Mouse (Mus musculus): ENCODE results near the gene Sipa1l2.

The Sipa1l2 gene

DNA sequence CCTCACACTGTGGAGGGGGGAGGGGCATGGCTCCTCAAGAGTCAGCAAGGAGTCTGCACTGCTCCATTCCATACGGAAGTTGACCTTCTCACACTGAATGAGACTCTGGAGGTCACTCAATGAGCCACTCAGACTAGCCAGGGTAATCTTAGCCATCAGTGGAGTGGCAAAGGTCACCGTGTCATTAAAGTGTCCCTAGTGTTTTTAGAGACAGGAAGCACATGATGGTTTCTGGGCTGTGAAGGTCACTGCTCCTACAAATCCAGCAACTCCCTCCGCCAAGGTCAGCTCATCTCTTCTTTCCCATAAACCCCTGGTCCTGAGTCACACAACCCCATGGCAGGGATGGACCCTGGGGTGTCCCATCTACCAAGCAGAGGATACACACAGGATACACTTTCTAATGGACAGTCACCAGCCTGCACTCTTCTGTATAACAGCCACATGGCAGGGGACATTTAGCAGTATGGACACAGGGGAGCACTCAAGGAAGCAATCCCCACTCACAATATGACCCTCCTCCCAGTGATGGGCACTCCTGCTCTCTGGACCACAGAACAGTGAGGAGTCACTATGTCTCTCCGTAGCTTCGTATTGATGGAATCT is 87.0 kb downstream of the Sipa1l2 start:
- DNase-seq (ENCODE audit: low read depth in 2 of 2, low spot score in 2 of 2): no peak

DNA sequence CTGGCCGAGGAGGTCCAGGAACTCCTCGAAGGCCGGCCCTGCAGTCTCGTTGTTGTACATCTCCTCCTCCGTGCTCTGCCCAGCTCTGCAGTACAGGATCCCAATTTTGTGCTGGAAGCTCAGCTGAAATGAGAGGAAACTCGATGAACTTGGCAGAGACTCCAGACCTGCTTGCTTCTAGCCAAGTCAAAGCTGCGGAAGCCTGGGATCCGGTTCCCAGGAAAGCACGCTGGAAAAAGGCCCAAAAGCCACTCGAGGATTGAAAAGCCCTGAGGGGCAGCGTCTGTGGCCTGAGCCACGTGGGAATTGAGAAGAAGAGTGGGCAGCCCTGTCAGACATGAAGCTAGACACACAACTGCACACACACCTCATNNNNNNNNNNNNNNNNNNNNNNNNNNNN is 94.7 kb downstream of the Sipa1l2 start:
- DNase-seq (ENCODE audit: low read depth in 2 of 2, low spot score in 2 of 2): no peak

GRCm38 (mm10) chr8:125471374-125471773 is 98.2 kb downstream of the Sipa1l2 start:
- no peak for DNase-seq (ENCODE audit: low read depth in 2 of 2, low spot score in 2 of 2)

GRCm38 (mm10) chr8:125465156-125465821 is 104.3 kb downstream of the Sipa1l2 start:
- no peak for DNase-seq (ENCODE audit: low read depth in 2 of 2, low spot score in 2 of 2)

- DNase-seq (ENCODE audit: low read depth in 2 of 2, low spot score in 2 of 2): no peak
These were observed 106.7 kb downstream of the Sipa1l2 start for GRCm38 (mm10) chr8:125462901-125463300.

DNA sequence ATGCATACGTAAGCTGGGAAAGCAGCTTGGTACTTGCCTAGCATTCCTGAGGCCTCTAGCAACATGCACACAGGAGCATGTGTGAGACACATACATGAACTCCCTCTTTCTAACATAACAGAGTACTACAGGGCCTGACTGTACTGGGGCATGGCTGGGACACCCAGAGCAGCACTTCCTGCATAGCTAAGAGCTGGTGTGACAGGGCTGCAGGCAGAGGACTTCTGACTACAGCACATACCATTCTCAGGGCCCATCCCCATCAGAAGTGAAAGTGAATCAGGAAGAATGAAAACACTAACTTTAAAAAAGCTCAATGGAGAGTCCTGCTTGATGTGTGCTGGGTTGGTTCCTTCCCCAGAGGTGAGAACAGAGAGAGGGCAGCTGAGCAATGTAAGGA is 108.1 kb downstream of the Sipa1l2 start:
- DNase-seq (ENCODE audit: low read depth in 2 of 2, low spot score in 2 of 2): peak; percentile 7 to 28

- no peak for DNase-seq (ENCODE audit: low read depth in 2 of 2, low spot score in 2 of 2)
These were observed 109.0 kb downstream of the Sipa1l2 start for GRCm38 (mm10) chr8:125460602-125461001.

DNA sequence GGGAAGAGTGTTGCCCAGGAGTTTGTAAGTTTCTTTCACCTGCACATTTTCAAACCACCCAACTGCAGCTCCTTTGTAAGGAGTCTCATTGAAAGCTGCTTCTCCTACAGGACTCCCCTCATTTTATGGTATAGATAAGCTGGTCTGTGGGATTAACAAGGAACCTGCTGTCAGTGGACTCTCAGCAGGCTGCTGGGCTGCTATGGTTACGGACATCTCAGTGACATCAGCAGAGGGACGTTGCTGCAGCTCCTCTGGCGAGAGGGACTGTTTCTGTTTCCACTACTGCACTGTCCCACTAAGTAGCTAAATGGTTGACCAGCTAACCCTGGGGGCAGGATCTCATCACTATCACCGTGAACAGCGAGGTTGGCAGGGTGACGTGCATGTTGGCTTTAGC is 120.6 kb downstream of the Sipa1l2 start:
- no peak for DNase-seq (ENCODE audit: low read depth in 2 of 2, low spot score in 2 of 2)

GRCm38 (mm10) chr8:125447543-125447942 is 122.1 kb downstream of the Sipa1l2 start:
- DNase-seq (ENCODE audit: low read depth in 2 of 2, low spot score in 2 of 2): no peak

GRCm38 (mm10) chr8:125446236-125446635 is 123.4 kb downstream of the Sipa1l2 start:
- no peak for DNase-seq (ENCODE audit: low read depth in 2 of 2, low spot score in 2 of 2)

DNA sequence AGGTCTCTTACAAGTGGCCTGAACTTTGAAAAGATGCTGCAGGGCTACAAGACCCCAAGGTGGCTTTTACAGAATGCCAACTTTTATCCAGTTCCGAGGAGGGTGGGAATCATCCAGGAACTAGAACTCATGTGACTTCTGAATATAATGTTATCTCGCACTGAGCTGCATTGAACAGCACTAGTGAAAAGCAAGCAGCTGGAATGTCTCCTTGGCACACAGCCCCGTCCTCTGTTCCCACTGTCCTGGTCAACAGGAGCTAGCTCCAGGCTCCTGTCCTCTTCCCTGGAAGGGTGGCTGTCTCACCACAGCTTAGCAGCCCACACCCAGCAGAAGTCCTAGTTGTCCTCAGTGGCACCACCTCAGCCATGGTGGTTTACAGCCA is 124.4 kb downstream of the Sipa1l2 start:
- DNase-seq (ENCODE audit: low read depth in 2 of 2, low spot score in 2 of 2): no peak

GRCm38 (mm10) chr8:125444457-125445224 is 125.0 kb downstream of the Sipa1l2 start:
- no peak for DNase-seq (ENCODE audit: low read depth in 2 of 2, low spot score in 2 of 2)

GRCm38 (mm10) chr8:125435320-125436100 is 134.1 kb downstream of the Sipa1l2 start:
- DNase-seq (ENCODE audit: low read depth in 2 of 2, low spot score in 2 of 2): no peak

DNA sequence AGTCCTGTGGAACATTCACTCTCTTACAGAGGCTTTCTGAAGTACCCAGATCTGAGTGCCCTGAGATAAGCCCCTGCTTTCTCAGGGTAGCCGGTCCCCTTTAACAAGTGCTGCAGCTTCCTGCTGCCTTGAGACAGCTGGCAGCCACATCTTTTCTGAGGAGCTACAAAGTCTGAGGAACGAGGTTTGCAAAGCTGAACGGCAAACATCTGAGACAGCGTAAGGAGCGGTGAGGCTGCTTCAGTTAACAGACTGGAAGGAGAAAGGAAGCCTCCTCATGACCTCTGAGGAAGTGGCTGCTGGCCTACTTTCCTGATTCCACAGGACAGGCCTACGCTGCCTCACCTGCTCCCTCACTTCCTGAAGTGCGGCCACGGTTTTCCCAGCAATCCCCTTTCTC is 135.5 kb downstream of the Sipa1l2 start:
- DNase-seq (ENCODE audit: low read depth in 2 of 2, low spot score in 2 of 2): no peak

DNA sequence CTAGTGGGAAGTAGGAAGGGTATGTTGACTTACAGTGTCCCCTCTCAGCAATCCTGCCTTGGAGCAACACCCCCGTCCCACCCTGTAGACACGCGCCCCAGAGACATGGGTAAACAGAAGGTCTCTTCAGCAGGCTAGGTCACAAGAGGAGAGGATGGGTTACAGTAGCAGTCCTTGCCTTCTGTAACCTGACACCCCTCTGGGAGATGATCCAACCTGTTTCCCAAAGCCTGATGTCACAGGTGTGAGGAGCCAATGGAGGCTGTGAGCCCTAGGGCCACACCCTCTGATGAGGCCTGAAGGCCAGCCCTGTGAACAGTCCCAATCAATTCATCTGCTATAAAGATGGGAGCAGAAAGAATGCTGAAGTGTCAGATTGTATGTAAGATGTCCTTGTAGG is 138.3 kb downstream of the Sipa1l2 start:
- DNase-seq (ENCODE audit: low read depth in 2 of 2, low spot score in 2 of 2): no peak

GRCm38 (mm10) chr8:125430796-125431195 is 138.8 kb downstream of the Sipa1l2 start:
- DNase-seq (ENCODE audit: low read depth in 2 of 2, low spot score in 2 of 2): no peak

- DNase-seq (ENCODE audit: low read depth in 2 of 2, low spot score in 2 of 2): no peak
These were observed 140.5 kb downstream of the Sipa1l2 start for GRCm38 (mm10) chr8:125428979-125429690.

GRCm38 (mm10) chr8:125423861-125424260 is 145.7 kb downstream of the Sipa1l2 start:
- DNase-seq (ENCODE audit: low read depth in 2 of 2, low spot score in 2 of 2): no peak

GRCm38 (mm10) chr8:125419202-125419830 is 150.3 kb downstream of the Sipa1l2 start:
- DNase-seq (ENCODE audit: low read depth in 2 of 2, low spot score in 2 of 2): no peak

DNA sequence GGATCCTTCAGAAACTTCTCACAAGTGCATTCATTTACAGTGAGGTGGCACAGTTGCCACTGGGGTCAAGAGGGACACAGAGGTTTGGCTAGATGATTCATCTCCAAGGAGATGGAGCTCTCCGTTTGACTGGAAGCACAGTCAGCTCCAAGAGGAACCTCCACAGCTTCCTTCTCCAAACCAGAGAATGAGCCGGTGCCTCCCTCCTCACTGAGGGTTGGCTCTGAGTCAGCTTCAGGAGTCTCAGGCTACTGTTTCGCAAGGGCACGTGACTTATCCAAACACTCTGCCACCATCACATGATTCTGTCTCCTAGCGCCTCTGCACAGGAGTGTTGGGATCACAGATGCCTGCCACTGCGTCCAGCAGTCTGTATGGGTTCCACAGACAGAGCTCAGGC is 153.5 kb downstream of the Sipa1l2 start:
- no peak for DNase-seq (ENCODE audit: low read depth in 2 of 2, low spot score in 2 of 2)

Measured in CD8-positive naive resting alpha-beta T cell, adult 2 months (primary cell).